Mouse (Mus musculus) heart, adult 8-10 months (tissue): Measurements from ENCODE around the gene Lrrc63. TPM values are rescaled to one million over a fixed set of nuclear protein-coding genes. Genes with fewer than 3 reads are reported as not detected.

Experiments
- DNase-seq: peaks from one replicate; pipeline ENCODE4 v3.0.0; 2022; ENCODE audit warnings: low spot score
- total RNA-seq, 4 experiments: library from RNA; stranded (reverse); gene quantifications; 2 replicates each; pipeline ENCODE4 v1.2.4; 2022

Gene Lrrc63
- total RNA-seq, 4 experiments from 2014 or later, result not detected

- no peak for DNase-seq
These were observed 7.8 kb upstream of the Lrrc63 start for GRCm38 (mm10) chr14:75138503-75138902.

DNA sequence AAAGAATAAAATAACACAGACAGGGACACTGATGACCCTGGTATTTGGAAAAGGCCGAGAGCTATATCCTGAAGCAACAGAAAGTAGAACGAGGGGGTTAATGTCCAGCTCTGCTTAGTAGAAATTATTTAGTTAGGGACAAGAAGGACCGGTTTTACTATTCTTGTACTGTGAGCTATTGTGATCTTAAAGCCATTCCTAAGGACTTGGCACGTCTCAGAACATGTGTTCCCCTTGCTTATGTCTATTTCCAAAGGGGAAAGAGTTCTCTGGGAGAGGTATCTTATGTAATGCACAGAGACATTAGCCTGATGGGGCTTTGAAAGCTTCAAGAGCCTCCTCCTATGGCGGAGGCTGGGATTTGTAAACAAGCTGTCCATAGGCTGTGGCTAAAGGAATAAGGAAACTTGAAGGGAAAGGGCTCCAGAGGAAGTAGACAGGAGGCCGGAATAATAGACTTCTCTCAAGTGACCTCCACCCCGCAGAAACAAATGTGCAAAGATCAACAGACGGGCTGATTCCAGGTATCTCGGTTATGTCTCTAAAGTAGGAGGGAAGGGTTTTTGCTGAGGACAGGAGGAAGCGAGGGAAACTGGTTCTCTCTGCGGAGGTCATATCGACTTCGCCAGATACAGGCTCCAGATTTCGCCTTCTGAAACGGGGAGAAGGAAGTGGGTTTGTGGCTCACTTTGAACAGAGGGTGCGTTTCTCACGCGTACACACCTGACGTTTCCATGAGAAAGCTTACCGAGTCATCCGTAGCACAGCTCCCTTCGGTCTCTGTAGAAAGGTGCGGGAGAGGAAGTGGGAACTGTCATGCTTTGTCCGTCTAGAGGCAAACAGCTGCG lies 5.7 kb upstream of the Lrrc63 start:
- no peak for DNase-seq

DNA sequence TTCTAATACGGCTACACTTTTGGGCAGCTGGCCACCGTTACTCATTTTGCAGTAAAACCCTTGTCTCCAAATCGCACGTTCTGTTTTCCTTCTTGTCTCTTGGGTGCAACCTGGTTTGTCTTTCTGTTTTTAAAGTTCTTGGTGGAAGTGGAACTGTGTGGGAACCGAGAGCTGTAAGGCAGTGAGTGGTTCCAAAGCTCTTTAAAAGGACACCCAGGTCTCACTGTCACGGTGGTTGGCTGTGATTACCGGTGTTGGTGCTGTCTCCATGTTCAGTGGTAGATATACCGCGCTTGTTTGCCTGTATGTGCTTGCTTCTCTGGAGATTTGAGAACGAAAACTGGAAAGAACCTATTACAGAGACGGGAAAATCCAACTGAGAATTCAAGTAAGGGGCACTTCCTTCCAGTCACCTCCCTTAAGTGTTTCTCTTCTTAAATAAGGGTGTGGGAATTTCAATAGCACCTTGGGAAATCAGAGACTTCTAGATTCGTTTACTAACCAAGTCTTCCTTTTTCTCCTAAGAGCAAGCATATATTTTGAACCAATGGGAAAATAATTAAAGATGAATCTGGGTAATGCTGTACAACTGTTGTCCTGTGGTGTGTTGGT lies 749 bp upstream of the Lrrc63 start:
- DNase-seq, result no peak

DNA sequence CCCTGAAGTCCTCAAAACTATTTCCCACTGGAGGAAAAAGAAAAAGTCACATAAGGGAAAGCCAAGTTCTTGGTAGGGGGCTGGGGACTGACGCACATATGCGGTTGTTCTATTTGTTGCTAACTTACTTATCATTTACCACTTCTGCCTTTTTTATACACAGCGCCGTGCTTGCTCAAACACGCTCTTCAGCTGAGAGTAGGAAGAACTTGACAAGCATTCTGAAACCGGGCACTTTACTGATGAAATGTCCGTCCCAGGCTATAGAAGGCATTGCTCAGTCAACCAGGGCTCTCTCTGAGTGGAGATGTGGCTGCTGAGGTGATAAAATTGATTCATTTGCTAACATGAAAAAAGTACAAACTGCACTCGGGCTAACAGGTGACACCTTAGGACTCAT lies 9.0 kb downstream of the Lrrc63 start:
- no peak for DNase-seq

GRCm38 (mm10) chr14:75102956-75103355 lies 27.7 kb downstream of the Lrrc63 start:
- no peak for DNase-seq

- DNase-seq, result no peak
These were observed 52.7 kb downstream of the Lrrc63 start for GRCm38 (mm10) chr14:75077946-75078345.

DNA sequence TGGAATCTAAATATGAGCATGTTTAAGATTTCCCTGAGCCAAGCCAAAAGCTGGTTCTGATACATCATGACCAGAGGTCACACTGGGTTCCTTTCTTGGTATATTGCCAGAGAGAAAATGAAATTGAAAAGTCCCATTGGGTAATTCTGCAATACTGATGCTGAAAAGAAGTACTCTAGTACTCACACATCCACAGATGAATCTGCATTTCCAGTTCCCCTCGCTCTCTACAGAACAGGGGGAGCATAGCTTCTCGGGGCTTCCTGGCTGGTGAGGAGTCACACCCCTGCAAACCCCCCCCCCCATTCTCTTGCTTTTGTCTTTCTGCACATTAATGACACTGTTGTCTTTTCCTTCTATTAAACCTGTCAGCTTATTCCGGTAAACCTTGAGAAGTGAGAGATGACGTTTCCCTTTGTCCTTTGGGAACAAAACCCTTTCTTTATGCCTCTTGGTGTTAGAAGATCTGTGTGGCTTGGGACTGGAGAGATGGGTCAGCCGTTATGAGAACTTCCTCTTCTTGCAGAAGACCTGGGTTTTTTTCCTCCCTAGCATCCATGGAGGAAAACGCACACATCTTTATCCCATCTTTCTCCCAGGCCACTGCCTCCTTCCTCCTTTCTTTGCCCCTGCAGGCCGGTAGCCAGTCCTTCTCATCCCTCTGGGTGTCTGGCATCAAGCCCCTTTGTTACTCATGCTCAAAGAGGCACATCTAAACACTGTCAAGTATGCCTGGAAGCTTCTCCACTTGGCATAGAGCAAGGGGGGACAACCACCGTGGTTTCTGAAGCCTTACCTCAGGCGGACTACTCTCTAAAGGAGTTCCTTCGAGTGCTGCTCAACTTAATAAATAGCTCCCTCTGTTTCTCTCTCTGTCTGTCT lies 55.1 kb downstream of the Lrrc63 start:
- DNase-seq, result no peak

- no peak for DNase-seq
These were observed 59.6 kb downstream of the Lrrc63 start for GRCm38 (mm10) chr14:75071091-75071490.

DNA sequence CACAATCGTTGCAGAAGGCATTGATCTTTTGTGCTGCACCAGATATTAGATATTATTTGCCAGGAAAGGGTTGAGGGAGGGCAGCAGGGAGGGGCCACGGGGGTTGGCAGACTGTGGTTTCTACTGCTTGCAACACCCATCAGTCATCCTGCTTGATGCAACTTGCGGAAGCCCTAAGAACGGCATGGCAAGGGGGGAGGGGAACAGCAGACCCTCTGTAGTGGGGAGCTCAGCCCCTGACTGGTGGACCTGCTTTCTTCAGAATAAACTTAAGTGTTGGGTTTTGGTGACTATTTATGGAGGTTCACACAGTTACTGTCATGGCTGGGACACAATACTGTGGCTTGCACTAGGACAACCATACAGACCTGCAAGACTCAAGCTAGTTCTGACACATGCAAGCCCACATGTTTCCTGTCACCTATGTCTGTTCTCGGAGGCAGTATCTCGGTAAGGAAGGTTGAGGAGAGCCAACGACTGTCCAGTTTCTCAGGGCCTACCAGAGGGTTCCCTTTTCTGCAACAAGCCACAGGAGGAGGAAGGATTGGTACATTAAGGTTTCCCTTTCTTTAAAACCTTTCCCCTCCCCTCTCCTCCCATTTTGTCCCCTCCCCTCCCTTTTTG lies 61.2 kb downstream of the Lrrc63 start:
- no peak for DNase-seq

DNA sequence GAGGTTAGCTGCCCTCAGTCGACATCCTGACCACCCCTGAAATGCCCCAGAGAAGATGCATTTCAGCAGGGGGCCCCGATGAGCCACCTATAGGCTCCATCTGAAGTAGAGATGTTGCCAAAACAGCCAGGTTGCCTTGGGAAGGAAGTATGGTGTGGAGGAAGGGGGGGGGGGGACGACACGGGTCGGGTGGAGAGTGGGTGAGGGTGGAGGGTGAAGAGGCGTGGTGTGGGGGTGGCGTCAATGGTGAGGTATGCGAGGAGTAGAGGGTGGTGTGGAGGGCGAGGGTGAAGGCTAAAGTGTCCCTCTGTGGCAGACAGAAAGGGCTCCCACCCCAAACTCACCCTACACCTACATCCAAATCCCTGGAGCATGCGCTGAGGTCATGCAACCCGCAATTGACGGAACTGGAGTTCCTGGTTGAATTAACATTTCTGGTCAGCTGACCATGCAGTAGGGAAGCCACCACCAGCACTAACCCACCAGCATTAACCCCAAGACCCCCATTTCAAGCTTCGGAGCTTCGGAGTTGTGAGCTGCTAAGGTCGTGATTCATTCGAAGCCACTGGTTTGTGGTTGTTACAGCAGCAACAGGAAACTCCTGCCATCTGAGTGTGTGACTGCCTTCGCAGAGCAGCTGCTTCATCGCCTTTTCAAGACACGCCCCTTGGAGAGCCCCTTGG lies 62.1 kb downstream of the Lrrc63 start:
- DNase-seq, result no peak

DNA sequence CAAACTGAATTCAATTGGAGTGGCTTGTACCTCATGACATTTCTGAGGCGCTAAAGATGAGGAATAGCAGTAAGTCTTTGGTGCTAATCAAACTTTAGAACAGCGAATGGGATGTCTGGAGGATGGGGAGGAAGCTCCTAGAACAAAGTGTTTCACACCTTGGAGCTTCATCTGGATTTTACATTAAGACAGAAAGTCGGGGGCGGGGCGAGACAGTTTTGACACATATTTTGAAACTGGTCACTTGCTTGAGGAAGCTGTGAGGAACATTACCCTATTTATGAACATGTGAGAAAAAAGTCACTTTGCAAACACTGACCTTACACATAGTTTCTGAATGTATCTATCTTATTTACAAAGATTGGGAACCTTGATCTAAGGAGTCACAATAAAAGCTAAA lies 65.5 kb downstream of the Lrrc63 start:
- no peak for DNase-seq

DNA sequence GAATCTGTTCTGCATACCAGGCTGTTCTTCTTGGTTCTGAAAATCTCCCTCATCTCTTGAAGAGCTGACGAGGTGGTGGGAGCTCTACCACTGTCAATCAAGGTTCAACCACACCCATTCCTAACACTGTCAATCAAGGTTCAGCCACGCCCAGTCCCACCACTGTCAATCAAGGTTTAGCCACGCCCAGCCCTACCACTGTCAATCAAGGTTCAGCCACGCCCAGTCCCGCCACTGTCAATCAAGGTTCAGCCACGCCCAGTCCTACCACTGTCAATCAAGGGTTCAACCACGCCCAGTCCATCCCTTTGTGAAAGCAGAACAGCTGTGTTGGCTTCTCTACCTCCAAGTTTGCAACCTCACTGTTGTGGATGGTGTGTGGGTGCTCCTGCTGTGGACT lies 66.2 kb downstream of the Lrrc63 start:
- DNase-seq, result no peak

GRCm38 (mm10) chr14:75063936-75064335 lies 66.7 kb downstream of the Lrrc63 start:
- no peak for DNase-seq

DNA sequence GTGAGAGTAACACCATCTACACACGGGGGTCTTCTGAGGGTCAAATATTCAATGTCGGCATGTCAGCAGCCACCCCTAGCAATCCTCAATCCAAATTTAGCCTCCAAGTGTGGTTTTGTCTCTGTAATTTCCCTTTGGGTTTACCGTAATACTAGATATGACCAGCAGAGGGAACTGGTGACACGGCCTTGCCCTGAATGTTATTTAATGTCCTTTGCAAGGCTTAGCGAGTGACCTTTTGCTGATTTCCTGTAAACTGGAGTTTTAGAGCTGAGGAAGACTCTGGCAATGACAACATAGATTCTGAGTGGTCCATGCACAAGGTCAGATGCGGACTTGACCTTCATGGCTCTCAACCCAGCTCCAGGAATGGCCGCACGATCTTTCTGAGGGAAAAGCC lies 70.1 kb downstream of the Lrrc63 start:
- peak; percentile 46 for DNase-seq

DNA sequence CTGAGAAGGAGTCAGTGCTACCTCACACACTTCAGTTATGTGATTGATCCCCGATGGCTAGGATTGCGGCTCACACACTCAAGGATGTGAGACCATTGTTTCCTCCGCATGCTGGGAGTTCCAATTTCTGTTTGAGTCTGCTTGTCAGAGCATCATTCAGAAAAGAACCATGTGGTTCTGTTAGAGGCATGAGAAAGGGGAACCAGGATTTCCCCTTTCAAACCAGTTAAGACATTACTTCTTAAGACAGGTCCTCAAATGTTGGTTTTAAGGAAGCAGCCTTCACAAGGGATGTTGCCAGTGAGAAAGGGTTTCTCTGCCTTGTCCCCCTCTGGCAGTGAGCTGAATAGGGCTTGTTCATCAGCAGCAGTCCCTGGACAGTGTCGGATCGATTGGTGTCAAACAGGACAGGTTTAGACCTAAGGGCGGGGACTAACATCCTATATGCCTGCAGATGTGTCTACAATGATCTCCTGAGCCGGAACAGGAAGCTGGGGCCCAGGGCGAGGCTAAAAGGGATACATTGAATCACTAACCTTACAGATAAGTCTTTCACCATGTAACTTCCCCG lies 73.7 kb downstream of the Lrrc63 start:
- DNase-seq, result no peak

DNA sequence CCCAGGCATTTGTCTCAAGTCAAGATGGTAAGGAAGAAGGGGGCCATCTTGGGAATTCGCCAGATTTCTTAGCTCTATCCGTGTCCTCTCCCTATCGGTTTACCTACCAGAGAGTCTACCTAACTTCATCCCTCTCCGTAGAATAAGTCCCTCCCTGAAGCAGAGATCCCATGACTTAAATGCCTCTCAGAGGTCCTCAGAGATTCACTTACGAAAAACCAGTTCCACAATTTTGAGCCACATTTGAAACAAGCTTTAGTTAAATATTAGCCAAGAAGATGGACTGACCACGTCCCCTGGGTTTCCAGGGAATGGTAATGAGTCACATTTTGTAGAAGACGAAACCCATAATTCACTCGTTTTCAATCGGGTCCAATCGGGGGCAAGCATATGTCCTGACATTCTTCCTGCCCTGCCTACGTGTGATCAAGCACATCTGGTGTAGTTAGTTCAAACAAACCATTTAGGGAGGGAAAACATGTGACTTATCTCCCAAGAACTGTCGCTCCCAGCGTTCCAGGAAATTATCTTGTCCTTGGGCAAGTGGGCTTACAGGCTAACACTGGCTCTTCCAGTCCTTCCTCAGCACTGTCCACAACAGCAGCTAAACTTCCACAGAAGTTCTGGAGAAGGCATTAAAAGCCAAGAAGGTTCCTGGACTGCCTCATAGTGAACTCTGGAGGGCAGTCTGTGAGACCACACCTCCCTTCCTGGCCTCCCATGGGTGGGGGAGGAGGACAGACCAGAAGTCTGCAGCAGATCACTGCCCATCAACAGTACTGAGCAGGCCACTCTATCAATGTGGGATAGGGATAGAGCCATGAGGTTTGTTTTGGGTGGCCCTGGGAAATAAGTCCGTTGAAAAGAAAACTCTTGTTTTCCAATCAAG lies 76.0 kb downstream of the Lrrc63 start:
- no peak for DNase-seq

DNA sequence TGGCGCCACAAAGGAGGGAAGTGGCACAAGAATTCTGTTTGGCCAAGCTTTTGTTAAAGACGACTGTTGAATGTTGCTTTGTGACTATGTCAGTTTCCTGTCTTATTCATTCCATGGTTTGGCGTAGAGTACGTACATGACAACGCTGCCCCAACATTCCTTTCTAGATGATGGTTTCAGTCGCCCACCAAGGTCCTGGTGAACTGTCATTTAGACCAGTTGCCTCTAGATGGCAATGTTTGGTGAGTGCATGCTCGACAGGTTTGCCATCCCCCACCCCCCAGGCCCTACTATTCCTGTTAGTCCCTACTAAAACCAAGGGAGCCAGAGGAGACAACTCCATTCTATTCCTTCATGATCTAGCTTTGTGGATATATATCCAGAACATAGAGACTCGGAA lies 78.2 kb downstream of the Lrrc63 start:
- DNase-seq, result no peak

DNA sequence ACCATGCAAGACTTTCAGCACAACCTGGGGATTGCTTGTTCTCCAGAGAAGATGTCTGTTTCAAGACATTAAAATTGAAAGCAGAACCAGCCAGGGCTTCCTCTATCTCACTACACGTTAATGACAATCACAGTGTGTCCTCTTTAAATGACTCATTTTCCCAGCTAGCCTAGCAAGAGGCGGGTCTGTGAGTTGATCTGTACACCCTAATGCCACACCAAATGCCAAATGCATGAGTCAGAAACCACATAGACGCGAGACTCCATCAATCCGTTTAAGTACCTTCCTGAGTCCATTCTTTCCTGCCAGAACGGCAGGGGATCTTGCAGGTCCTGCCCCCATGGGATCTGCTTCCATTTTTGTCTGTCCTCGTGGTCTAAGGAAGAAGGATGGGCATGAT lies 85.5 kb downstream of the Lrrc63 start:
- no peak for DNase-seq

- DNase-seq, result no peak
These were observed 95.2 kb downstream of the Lrrc63 start for GRCm38 (mm10) chr14:75035431-75035830.
